Mouse (Mus musculus) liver, embryonic 11.5 days (tissue): Measurements from ENCODE around the gene Lef1. TPM values are rescaled to one million over a fixed set of nuclear protein-coding genes. Genes with fewer than 3 reads are reported as not detected.

Source experiments
- ATAC-seq: fragments of 200-750 bp; cut with Nextera tagmentation; replicated peaks from 2 replicates; pipeline ENCODE4 v1.8.0; 2017; ENCODE audit warnings: moderate number of reproducible peaks, mild to moderate bottlenecking, moderate TSS enrichment, moderate library complexity; ENCODE audit not compliant: low FRiP score
- DNase-seq: peaks from one replicate; pipeline ENCODE4 v3.0.0-alpha.2; 2017; ENCODE audit warnings: low spot score
- H3K27ac ChIP-seq: fragments of 300-500 bp; sonication (generic); 2 replicates; pipeline ENCODE4 v1.5.1; 2014; ENCODE audit warnings: mild to moderate bottlenecking, low read depth, low read length, control low read depth
- H3K27me3 ChIP-seq: fragments of 300-500 bp; sonication (generic); replicated peaks from 2 replicates; pipeline ENCODE4 v1.6.1; 2014; ENCODE audit warnings: low read length, mixed read lengths; ENCODE audit not compliant: control insufficient read depth, insufficient read depth
- H3K36me3 ChIP-seq: fragments of 300-500 bp; sonication (generic); 2 replicates; pipeline ENCODE4 v1.6.1; 2014; ENCODE audit warnings: mild to moderate bottlenecking, low read length, moderate library complexity, mixed read lengths; ENCODE audit not compliant: control insufficient read depth, insufficient read depth
- H3K4me1 ChIP-seq: fragments of 300-500 bp; sonication (generic); replicated peaks from 2 replicates; pipeline ENCODE4 v1.6.1; 2014; ENCODE audit warnings: low read length, mixed read lengths; ENCODE audit not compliant: control insufficient read depth, insufficient read depth
- H3K4me2 ChIP-seq: fragments of 300-500 bp; sonication (generic); 2 replicates; pipeline ENCODE4 v1.6.1; 2014; ENCODE audit warnings: mild to moderate bottlenecking, control low read depth, moderate library complexity
- H3K4me3 ChIP-seq: fragments of 300-500 bp; sonication (generic); 2 replicates; pipeline ENCODE4 v1.5.1; 2014; ENCODE audit warnings: low read depth, low read length, control low read depth
- H3K9ac ChIP-seq: fragments of 300-500 bp; sonication (generic); 2 replicates; pipeline ENCODE4 v1.6.1; 2014; ENCODE audit warnings: low read depth, low read length, control low read depth
- H3K9me3 ChIP-seq: fragments of 300-500 bp; sonication (generic); 2 replicates; pipeline ENCODE4 v1.6.1; 2016; ENCODE audit warnings: low read length, inconsistent platforms, mixed read lengths; ENCODE audit not compliant: control insufficient read depth
- WGBS: fragments of 180-500 bp; shearing (Covaris S2); extraction: QIAGEN DNeasy Blood & Tissue Kit; methylation state at CpG from one replicate; pipeline ENCODE4 v1.1.7; 2014; 5-methylcytosine and 5-hydroxymethylcytosine counted together
- polyA plus RNA-seq: library from polyadenylated mRNA; unstranded; fragments of >200 nt; fragmentation: Nextera tagmentation; extraction: Ambion mirVana; gene quantifications from 2 replicates; pipeline ENCODE4 v1.2.1, GENCODE M21; 2014

Gene Lef1
- polyA plus RNA-seq, 1 experiment from 2014 or later: 5.0 TPM

DNA sequence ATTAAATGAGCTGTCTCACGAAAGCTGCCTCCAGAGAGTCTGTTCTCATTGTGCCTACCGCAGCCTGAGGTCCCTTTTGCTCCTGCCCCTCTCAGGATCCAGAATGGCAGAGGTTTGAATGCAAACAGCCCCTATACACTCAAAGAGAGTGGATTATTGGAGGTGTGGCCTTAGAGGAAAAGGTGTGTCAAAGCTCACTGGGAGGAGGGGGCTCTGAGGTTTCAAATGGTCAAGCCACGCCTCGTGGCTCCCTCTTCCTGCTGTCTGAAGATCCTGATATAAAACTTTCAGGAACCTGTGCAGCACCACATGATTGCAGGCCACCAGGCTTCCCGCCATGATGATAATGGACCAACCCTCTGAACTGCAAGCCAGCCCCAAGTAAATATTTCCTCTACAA lies 137.6 kb downstream of the Lef1 start:
- no peak overlapping the region for H3K4me2 ChIP-seq
- H3K36me3 ChIP-seq: peaks cover 10% of the 10 kb centered on the region; the same call in 1 of the 2 replicates
- WGBS: 78% methylated on average over 5 of the region's 5 CpGs
- no peak overlapping the region for H3K4me3 ChIP-seq
- no peaks in the 10 kb centered on the region for H3K4me1 ChIP-seq
- H3K27me3 ChIP-seq: no peaks in the 10 kb centered on the region
- H3K9me3 ChIP-seq: no peaks in the 10 kb centered on the region
- DNase-seq (no peak), ATAC-seq (no peak)
- H3K27ac ChIP-seq: no peak overlapping the region
- H3K9ac ChIP-seq: no peak overlapping the region

DNA sequence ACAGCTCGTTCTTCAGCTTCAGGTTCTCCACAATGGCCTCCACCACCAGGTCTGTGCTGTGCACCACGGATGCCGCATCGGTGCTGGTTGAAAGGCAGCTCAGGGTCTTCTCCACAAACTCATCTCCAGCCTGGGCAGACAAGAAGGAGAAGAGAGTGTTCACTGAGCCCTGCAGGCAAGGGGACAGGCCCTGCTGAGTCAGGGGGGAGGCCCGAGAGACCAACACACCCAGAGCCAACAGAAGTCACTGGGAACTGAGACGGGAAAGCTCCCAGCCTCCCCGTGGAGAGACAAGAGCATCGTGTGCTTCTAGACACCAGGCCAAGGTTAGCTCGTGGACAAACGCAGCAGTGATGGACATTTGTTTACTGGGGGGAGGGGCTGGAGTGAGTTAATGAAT lies 138.2 kb downstream of the Lef1 start:
- no peak for ATAC-seq
- H3K27ac ChIP-seq: no peak overlapping the region
- no peak overlapping the region for H3K9ac ChIP-seq
- WGBS: 81% methylated on average over 10 of the region's 10 CpGs
- H3K4me2 ChIP-seq: no peak overlapping the region
- no peak for DNase-seq
- no peaks in the 10 kb centered on the region for H3K4me1 ChIP-seq
- no peaks in the 10 kb centered on the region for H3K27me3 ChIP-seq
- peaks cover 10% of the 10 kb centered on the region; the same call in 1 of the 2 replicates for H3K36me3 ChIP-seq
- H3K4me3 ChIP-seq: no peak overlapping the region
- H3K9me3 ChIP-seq: no peaks in the 10 kb centered on the region

- no peaks in the 10 kb centered on the region for H3K9me3 ChIP-seq
- DNase-seq: no peak
- H3K9ac ChIP-seq: no peak overlapping the region
- H3K4me1 ChIP-seq: no peaks in the 10 kb centered on the region
- H3K36me3 ChIP-seq: peaks cover 7% of the 10 kb centered on the region; the same call in 1 of the 2 replicates
- 65% methylated on average over 2 of the region's 2 CpGs for WGBS
- no peak overlapping the region for H3K4me2 ChIP-seq
- H3K27ac ChIP-seq: no peak overlapping the region
- ATAC-seq: no peak
- no peaks in the 10 kb centered on the region for H3K27me3 ChIP-seq
- H3K4me3 ChIP-seq: no peak overlapping the region
Measured at GRCm38 (mm10) chr3:131250283-131250682, 140.0 kb downstream of the Lef1 start.

DNA sequence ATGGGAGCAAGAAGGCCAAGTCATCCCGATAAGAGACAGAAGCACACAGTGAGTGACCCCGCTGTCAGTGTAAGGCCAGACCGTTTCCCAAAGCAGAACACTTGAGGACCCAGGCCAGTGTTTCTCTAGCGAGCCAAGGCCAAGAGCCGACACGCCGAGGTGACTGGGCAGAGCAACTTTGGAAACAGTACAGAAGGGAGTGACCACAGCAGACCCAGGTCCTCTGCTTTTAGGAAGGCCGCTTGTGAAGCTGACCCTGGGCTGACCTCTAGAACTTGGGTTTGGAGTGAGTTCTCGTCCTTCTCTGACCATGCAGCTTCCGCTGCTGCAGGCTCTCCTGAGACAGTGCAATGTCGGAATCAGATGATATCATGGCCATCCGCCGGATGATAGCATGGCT lies 140.7 kb downstream of the Lef1 start:
- Histone ChIP-seq H3K4me2 (no peak overlapping the region), H3K36me3 (peaks cover 7% of the 10 kb centered on the region; the same call in 1 of the 2 replicates), H3K9ac (no peak overlapping the region), H3K27me3 (no peaks in the 10 kb centered on the region), H3K4me1 (no peaks in the 10 kb centered on the region), H3K9me3 (no peaks in the 10 kb centered on the region), H3K4me3 (no peak overlapping the region), H3K27ac (no peak overlapping the region)
- DNase-seq (no peak), ATAC-seq (no peak)
- 83% methylated on average over 13 of the region's 13 CpGs for WGBS

DNA sequence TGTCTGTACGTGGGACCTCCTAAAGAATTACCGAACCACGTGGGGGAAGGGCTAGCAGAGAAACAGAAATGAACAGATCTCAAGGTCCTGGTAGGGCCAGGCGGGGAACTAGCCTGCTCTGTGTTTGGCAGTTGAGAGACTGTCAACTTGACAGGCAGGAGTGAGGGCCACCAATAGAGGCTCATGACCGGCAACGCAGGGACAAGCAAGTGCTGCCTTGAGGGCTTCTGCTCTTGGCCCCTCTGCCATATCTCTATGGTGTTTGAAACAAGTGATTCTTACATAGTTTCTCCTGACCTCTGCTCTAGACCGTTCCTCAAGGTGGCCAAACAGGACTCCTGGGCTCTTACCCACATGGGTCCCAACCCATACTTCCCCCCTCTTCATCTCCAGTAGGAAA lies 141.3 kb downstream of the Lef1 start:
- WGBS: 84% methylated on average over 7 of the region's 7 CpGs
- ATAC-seq: no peak
- H3K4me2 ChIP-seq: no peak overlapping the region
- H3K4me1 ChIP-seq: no peaks in the 10 kb centered on the region
- no peak overlapping the region for H3K4me3 ChIP-seq
- no peak overlapping the region for H3K9ac ChIP-seq
- H3K9me3 ChIP-seq: no peaks in the 10 kb centered on the region
- DNase-seq: no peak
- peaks cover 7% of the 10 kb centered on the region; the same call in 1 of the 2 replicates for H3K36me3 ChIP-seq
- H3K27me3 ChIP-seq: no peaks in the 10 kb centered on the region
- no peak overlapping the region for H3K27ac ChIP-seq

GRCm38 (mm10) chr3:131254991-131255390 lies 144.7 kb downstream of the Lef1 start:
- Histone ChIP-seq H3K9ac (no peak overlapping the region), H3K9me3 (no peaks in the 10 kb centered on the region)
- ATAC-seq: no peak

GRCm38 (mm10) chr3:131255399-131255981 lies 145.2 kb downstream of the Lef1 start:
- Histone ChIP-seq H3K4me2 (no peak overlapping the region), H3K4me1 (no peaks in the 10 kb centered on the region), H3K27me3 (no peaks in the 10 kb centered on the region), H3K4me3 (no peak overlapping the region), H3K27ac (no peak overlapping the region), H3K9ac (no peak overlapping the region), H3K36me3 (no peaks in the 10 kb centered on the region; the same call in 1 of the 2 replicates), H3K9me3 (no peaks in the 10 kb centered on the region)
- 75% methylated on average over 3 of the region's 3 CpGs for WGBS
- ATAC-seq (no peak), DNase-seq (no peak)

More at GRCm38 (mm10) chr3:131254991-131255390, 144.7 kb downstream of the Lef1 start:
- Histone ChIP-seq H3K36me3 (no peaks in the 10 kb centered on the region; the same call in 1 of the 2 replicates), H3K4me3 (no peak overlapping the region), H3K27ac (no peak overlapping the region), H3K4me2 (no peak overlapping the region), H3K27me3 (no peaks in the 10 kb centered on the region), H3K4me1 (no peaks in the 10 kb centered on the region)
- no peak for DNase-seq
- WGBS: 90% methylated on average over 4 of the region's 4 CpGs

GRCm38 (mm10) chr3:131258921-131259320 lies 148.7 kb downstream of the Lef1 start:
- H3K27me3 ChIP-seq: no peaks in the 10 kb centered on the region
- ATAC-seq: no peak
- no peak overlapping the region for H3K9ac ChIP-seq
- H3K4me2 ChIP-seq: no peak overlapping the region
- peaks cover 8% of the 10 kb centered on the region; the same call in 1 of the 2 replicates for H3K36me3 ChIP-seq
- no peak overlapping the region for H3K27ac ChIP-seq
- no peak for DNase-seq
- WGBS: 88% methylated on average over 3 of the region's 3 CpGs
- no peaks in the 10 kb centered on the region for H3K9me3 ChIP-seq
- H3K4me3 ChIP-seq: no peak overlapping the region
- no peaks in the 10 kb centered on the region for H3K4me1 ChIP-seq

DNA sequence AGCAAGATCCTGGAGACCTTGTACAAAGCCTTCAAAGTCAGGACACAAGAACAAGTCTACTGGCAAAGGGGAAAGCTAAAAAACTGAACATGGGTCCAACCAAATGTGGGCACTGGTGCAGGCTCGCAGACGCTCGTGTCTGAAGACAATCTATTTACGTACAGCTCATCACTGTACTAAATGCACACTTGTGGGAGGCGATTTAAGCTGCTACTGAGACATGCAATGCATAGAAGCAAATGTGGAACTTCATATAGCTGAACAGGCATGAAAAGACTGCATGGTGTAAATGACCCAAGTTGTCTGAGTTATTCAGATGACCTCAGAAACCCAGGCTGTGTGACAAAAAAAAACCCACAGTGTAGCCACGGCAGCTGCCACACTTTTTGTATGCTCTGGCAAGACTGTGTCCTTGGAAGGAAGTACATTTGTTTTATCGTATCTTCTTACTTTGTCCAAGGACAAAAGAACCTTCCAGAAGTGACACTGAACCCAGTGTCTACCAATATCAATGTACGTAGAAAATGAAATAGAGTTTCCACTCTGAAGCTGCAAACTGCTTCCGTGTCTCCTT lies 149.2 kb downstream of the Lef1 start:
- Histone ChIP-seq H3K27ac (no peak overlapping the region), H3K4me2 (no peak overlapping the region), H3K36me3 (peaks cover 8% of the 10 kb centered on the region; the same call in 1 of the 2 replicates), H3K4me3 (no peak overlapping the region), H3K9me3 (no peaks in the 10 kb centered on the region), H3K9ac (no peak overlapping the region), H3K4me1 (no peaks in the 10 kb centered on the region), H3K27me3 (no peaks in the 10 kb centered on the region)
- DNase-seq (no peak), ATAC-seq (no peak)
- 93% methylated on average over 9 of the region's 9 CpGs for WGBS
